Mouse (Mus musculus): ENCODE results near the gene Eps8. TPM values are rescaled to one million over a fixed set of nuclear protein-coding genes. Genes with fewer than 3 reads are reported as not detected.

Gene Eps8
- total and polyA plus RNA-seq, 3 experiments = 0.08 to 0.15 TPM; not detected in 1

GRCm38 (mm10) chr6:137661583-137662365 is 7.1 kb upstream of the Eps8 start:
- Histone ChIP-seq H3K36me3 (ENCODE audit: control insufficient read depth in 1 of 2, insufficient read depth in 2 of 2, low read length in 2 of 2) (no peaks in the 10 kb centered on the region), H3K79me2 (ENCODE audit: control insufficient read depth, insufficient read depth, low read length, poor library complexity) (no peaks in the 10 kb centered on the region), H3K9ac (ENCODE audit: control insufficient read depth, low read depth, low read length, poor library complexity, severe bottlenecking) (no peak overlapping the region), H3K9me3 (replicated peaks; ENCODE audit: insufficient read depth, low read length) (no peaks in the 10 kb centered on the region), H3K4me1 (ENCODE audit: control insufficient read depth in 1 of 2, insufficient read depth in 2 of 2, low read length in 2 of 2) (no peaks in the 10 kb centered on the region), H3K27me3 (ENCODE audit: control insufficient read depth in 1 of 2, insufficient read depth in 2 of 2, low read length in 2 of 2) (no peaks in the 10 kb centered on the region), H3K4me3 (ENCODE audit: control insufficient read depth in 1 of 2, insufficient read depth in 1 of 2, low read depth in 2 of 2, low read length in 2 of 2) (no peak overlapping the region), H3K27ac (ENCODE audit: control insufficient read depth, low read depth, low read length) (no peak overlapping the region)
- TF ChIP-seq MYB (IDR thresholded peaks at IDR 0.05; ENCODE audit: low read depth, low read length) = no peak
- TF ChIP-seq ETS1 (IDR thresholded peaks at IDR 0.05; ENCODE audit: low read depth, low read length) = no peak
- TF ChIP-seq SMC3 (IDR thresholded peaks at IDR 0.05; ENCODE audit: low read depth, low read length) = no peak
- TF ChIP-seq ZKSCAN1 (IDR thresholded peaks at IDR 0.05; ENCODE audit: low read depth, low read length) = no peak
- TF ChIP-seq E2F4 (IDR thresholded peaks at IDR 0.05; ENCODE audit: borderline replicate concordance, low read depth, low read length) = no peak
- TF ChIP-seq BHLHE40 (IDR thresholded peaks at IDR 0.05; ENCODE audit: borderline replicate concordance, low read depth, low read length) = no peak
- DNase-seq (ENCODE audit: low read depth, low spot score) = no peak

GRCm38 (mm10) chr6:137658426-137659088 is 3.9 kb upstream of the Eps8 start:
- H3K4me1 ChIP-seq (ENCODE audit: control insufficient read depth in 1 of 2, insufficient read depth in 2 of 2, low read length in 2 of 2) = no peaks in the 10 kb centered on the region
- H3K27me3 ChIP-seq (ENCODE audit: control insufficient read depth in 1 of 2, insufficient read depth in 2 of 2, low read length in 2 of 2) = no peaks in the 10 kb centered on the region
- H3K9ac ChIP-seq (ENCODE audit: control insufficient read depth, low read depth, low read length, poor library complexity, severe bottlenecking) = no peak overlapping the region
- no peaks in the 10 kb centered on the region for H3K9me3 ChIP-seq (replicated peaks; ENCODE audit: insufficient read depth, low read length)
- peak; percentile 12 for DNase-seq (ENCODE audit: low read depth, low spot score)
- no peaks in the 10 kb centered on the region for H3K79me2 ChIP-seq (ENCODE audit: control insufficient read depth, insufficient read depth, low read length, poor library complexity)
- no peak overlapping the region for H3K27ac ChIP-seq (ENCODE audit: control insufficient read depth, low read depth, low read length)
- TF ChIP-seq USF2 (IDR thresholded peaks at IDR 0.05; ENCODE audit: borderline replicate concordance in 1 of 2, insufficient read depth in 1 of 2, low read depth in 1 of 2, low read length in 2 of 2) (no peak), EP300 (IDR thresholded peaks at IDR 0.05; ENCODE audit: low read depth in 1 of 2, low read length in 2 of 2) (no peak), RAD21 (IDR thresholded peaks at IDR 0.05; ENCODE audit: low read depth, low read length) (peak; percentile 28), CTCF (IDR thresholded peaks at IDR 0.05 in 2 of 3, conservative IDR thresholded peaks at IDR 0.05 in 1 of 3; ENCODE audit: control insufficient read depth in 1 of 3, insufficient read depth in 1 of 3, low read depth in 2 of 3, low read length in 3 of 3, poor library complexity in 1 of 3, severe bottlenecking in 1 of 3) (peak; percentile 27 to 44 (median 29); a peak in 5 of 6 replicates), SMC3 (IDR thresholded peaks at IDR 0.05; ENCODE audit: low read depth, low read length) (peak; percentile 37; the same call in 1 of the 2 replicates)
- no peak overlapping the region for H3K4me3 ChIP-seq (ENCODE audit: control insufficient read depth in 1 of 2, insufficient read depth in 1 of 2, low read depth in 2 of 2, low read length in 2 of 2)
- H3K36me3 ChIP-seq (ENCODE audit: control insufficient read depth in 1 of 2, insufficient read depth in 2 of 2, low read length in 2 of 2) = no peaks in the 10 kb centered on the region

DNA sequence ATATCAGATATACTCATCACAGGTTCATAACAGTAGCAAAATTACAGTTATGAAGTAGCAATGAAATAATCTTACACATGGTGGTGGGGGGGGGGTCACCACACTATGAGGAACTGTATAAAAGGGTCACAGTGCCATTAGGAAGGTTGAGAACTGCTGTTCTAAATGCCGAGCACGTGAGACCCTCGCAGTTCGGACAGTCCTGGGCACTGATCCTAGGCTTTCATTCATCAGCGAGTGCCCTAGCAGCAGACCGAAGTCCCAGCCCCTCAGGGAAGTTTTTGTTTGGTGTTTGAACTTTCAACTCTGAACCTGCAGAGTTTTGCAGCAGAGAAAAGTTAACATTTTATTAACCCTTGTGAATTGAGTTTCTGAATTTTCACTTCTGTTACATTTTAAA is 2.5 kb upstream of the Eps8 start:
- H3K9ac ChIP-seq (ENCODE audit: control insufficient read depth, low read depth, low read length, poor library complexity, severe bottlenecking) = no peak overlapping the region
- H3K4me3 ChIP-seq (ENCODE audit: control insufficient read depth in 1 of 2, insufficient read depth in 1 of 2, low read depth in 2 of 2, low read length in 2 of 2) = no peak overlapping the region
- no peak overlapping the region for H3K27ac ChIP-seq (ENCODE audit: control insufficient read depth, low read depth, low read length)
- no peaks in the 10 kb centered on the region for H3K36me3 ChIP-seq (ENCODE audit: control insufficient read depth in 1 of 2, insufficient read depth in 2 of 2, low read length in 2 of 2)
- H3K4me1 ChIP-seq (ENCODE audit: control insufficient read depth in 1 of 2, insufficient read depth in 2 of 2, low read length in 2 of 2) = no peaks in the 10 kb centered on the region
- H3K79me2 ChIP-seq (ENCODE audit: control insufficient read depth, insufficient read depth, low read length, poor library complexity) = no peaks in the 10 kb centered on the region
- no peak for DNase-seq (ENCODE audit: low read depth, low spot score)
- no peaks in the 10 kb centered on the region for H3K27me3 ChIP-seq (ENCODE audit: control insufficient read depth in 1 of 2, insufficient read depth in 2 of 2, low read length in 2 of 2)
- H3K9me3 ChIP-seq (replicated peaks; ENCODE audit: insufficient read depth, low read length) = no peaks in the 10 kb centered on the region
- TF ChIP-seq ELF1 (IDR thresholded peaks at IDR 0.05; ENCODE audit: low read depth, low read length) = no peak
- TF ChIP-seq MAFK (IDR thresholded peaks at IDR 0.05; ENCODE audit: borderline replicate concordance, low read depth, low read length) = no peak
- TF ChIP-seq POLR2A (IDR thresholded peaks at IDR 0.05; ENCODE audit: control insufficient read depth in 1 of 2, insufficient read depth in 1 of 2, low read depth in 1 of 2, low read length in 2 of 2, poor library complexity in 1 of 2) = no peak
- TF ChIP-seq EP300 (IDR thresholded peaks at IDR 0.05; ENCODE audit: low read depth in 1 of 2, low read length in 2 of 2) = no peak
- no peak for TF ChIP-seq CHD1 (IDR thresholded peaks at IDR 0.05; ENCODE audit: low read depth, low read length)
- TF ChIP-seq ZC3H11A (IDR thresholded peaks at IDR 0.05; ENCODE audit: low read depth, low read length) = no peak
- no peak for TF ChIP-seq ETS1 (IDR thresholded peaks at IDR 0.05; ENCODE audit: low read depth, low read length)
- TF ChIP-seq NELFE (IDR thresholded peaks at IDR 0.05; ENCODE audit: low read depth, low read length) = no peak
- no peak for TF ChIP-seq RAD21 (IDR thresholded peaks at IDR 0.05; ENCODE audit: low read depth, low read length)
- TF ChIP-seq GATA1 (IDR thresholded peaks at IDR 0.05; ENCODE audit: low read depth, low read length) = no peak
- TF ChIP-seq UBTF (IDR thresholded peaks at IDR 0.05; ENCODE audit: borderline replicate concordance, insufficient read depth, low read depth, low read length) = no peak
- TF ChIP-seq ZNF384 (IDR thresholded peaks at IDR 0.05; ENCODE audit: low read depth, low read length) = no peak
- no peak for TF ChIP-seq JUND (IDR thresholded peaks at IDR 0.05; ENCODE audit: low read depth, low read length)
- TF ChIP-seq ZMIZ1 (IDR thresholded peaks at IDR 0.05; ENCODE audit: low read depth, low read length) = no peak
- no peak for TF ChIP-seq TCF12 (IDR thresholded peaks at IDR 0.05; ENCODE audit: low read depth, low read length)
- TF ChIP-seq SMC3 (IDR thresholded peaks at IDR 0.05; ENCODE audit: low read depth, low read length) = no peak
- TF ChIP-seq ZKSCAN1 (IDR thresholded peaks at IDR 0.05; ENCODE audit: low read depth, low read length) = no peak
